Mouse (Mus musculus): ENCODE results near the gene Jak1.

Jak1 gene

DNA sequence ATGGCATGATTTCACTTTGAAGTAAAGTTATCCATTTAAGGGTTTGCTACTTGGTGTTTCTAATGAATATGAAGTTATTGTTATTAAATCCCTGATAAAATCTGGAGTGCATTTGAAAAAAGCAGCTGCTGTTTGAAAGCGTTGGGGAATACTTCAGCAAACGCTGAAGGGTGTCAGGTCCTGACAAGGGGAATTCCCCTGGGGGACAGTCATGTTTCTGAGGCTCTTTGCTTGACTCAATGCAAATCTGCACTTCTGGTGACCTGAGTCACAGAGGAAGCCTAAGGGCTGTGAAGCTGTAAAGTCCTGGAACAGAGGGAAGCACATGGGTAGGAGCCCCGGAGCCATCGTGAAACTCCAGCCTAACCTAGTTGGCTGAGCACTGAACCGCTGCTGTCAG is 123.3 kb downstream of the Jak1 start:
- DNase-seq = no peak

DNA sequence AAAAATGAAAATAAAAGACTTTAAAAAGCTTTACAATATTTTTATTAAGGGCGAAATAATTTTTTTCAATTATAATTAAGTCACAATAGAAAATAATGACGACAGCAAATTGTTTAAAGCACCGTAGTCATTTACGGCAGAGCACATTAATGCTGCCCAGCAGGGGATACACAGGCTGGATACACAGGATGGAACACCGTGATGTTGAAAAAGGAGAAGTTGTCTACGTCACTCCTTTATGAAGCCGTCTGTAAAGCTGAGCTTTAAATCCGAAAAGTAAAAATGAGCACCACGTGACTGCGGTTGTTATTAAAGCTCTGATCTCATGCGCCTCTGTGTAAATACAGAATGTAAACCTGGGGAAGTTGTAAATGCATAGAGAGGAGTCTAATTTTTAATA is 127.1 kb downstream of the Jak1 start:
- DNase-seq = no peak

DNA sequence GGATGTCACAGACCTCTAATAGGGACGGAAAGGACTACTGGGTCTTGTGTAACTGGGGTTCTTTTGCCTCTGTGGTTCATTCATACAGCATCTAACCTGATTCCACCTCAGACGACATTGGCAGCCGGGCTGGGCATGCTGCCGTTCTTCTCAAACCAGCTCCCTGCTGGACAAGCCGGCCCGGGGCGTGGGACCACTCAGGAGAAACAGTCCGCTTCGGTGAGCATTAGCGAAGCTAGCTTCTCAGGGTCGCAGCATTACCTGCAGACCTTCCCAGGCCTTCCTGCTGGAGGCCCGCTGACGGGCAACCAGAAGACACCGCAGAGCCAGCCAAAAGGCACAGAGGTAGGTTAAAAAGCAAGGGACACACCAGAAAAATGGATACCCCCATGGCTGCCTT is 129.2 kb downstream of the Jak1 start:
- DNase-seq = no peak

DNA sequence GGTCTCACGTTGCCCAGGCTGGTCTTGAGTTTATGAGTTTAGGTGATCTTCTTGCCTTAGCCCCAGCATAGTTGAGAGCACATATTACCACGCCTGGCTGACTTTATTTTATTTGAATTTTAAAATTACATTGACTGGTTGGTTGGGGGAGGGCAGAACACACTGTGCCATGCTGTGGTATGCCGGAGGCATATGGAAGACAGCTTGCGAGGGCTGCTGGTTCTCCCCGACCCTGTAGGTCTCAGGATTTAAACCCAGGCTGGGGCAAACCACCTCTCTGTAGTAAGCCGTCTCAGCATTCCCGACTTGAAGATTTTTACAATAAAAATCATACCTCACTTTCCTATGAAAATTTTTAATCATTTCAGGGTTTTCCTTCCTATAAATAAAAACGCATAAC is 130.1 kb downstream of the Jak1 start:
- DNase-seq = no peak

DNA sequence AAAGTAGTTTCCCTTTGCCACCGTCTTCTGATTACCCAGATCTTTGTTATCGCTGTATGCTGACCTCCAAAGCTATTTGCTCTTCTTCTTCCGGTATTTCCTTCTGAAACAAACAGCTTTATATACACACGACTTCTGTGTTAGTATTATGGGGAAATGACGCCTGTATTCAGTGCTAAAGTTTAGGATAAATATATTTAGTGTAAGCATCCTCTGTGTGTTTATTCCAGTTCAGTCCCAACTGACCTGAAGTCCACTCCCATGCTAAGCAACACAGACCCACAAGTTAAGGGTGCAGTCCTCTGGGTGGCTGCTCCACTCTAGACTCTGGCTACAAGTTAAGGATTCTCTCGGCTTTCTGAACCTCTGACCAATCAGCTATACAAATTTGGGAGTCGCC is 144.1 kb downstream of the Jak1 start:
- DNase-seq = no peak

DNA sequence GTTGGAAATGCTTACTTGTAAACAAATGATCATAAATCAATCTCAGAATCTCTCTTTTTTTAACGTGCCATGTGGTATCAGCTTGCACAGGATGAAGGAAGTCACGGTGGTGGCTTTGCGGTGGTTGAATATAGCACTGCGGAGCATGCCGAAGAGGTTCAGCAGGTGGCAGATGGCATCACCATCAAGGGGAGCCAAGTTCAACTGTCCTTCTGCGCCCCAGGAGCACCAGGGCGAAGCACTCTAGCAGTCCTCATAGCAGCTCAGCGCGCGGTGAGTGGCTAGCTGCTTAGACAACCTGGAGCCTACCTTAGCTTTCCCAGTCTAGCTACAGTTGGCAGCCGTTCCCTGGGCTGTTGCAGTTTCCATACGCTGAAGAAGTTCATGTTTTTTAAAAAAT is 158.0 kb downstream of the Jak1 start:
- DNase-seq = peak; percentile 46 to 59

Data from cerebellum, postnatal 25 days (tissue).